Mouse (Mus musculus) G1E (cell line): Measurements from ENCODE around the gene Krt25. TPM values are rescaled to one million over a fixed set of nuclear protein-coding genes. Genes with fewer than 3 reads are reported as not detected.

ENCODE experiments used
- ATAC-seq: 2 replicates; pipeline ENCODE4 v1.8.0; 2016; ENCODE audit warnings: mild to moderate bottlenecking; ENCODE audit not compliant: insufficient number of reproducible peaks, poor library complexity, low FRiP score, severe bottlenecking; ENCODE audit errors: extremely low read depth
- DNase-seq: peaks from one replicate; pipeline ENCODE4 v3.0.0; 2012; ENCODE audit warnings: low spot score
- H3K27me3 ChIP-seq: 2 replicates; pipeline ENCODE4 v1.6.1; 2012; ENCODE audit warnings: mild to moderate bottlenecking, low read length, inconsistent platforms; ENCODE audit not compliant: insufficient read depth
- H3K36me3 ChIP-seq: replicated peaks from 2 replicates; pipeline ENCODE3; 2012; ENCODE audit warnings: mild to moderate bottlenecking, inconsistent platforms
- H3K4me1 ChIP-seq: 2 replicates; pipeline ENCODE4 v1.6.1; 2012; ENCODE audit warnings: low read depth, low read length, inconsistent platforms, mixed read lengths; ENCODE audit not compliant: insufficient read depth
- H3K4me3 ChIP-seq: 2 replicates; pipeline ENCODE4 v1.5.1; 2012; ENCODE audit warnings: low read depth, mild to moderate bottlenecking, inconsistent platforms, low read length, moderate library complexity, mixed read lengths
- H3K9me3 ChIP-seq: replicated peaks from 2 replicates; pipeline ENCODE4 v1.6.1; 2012; ENCODE audit warnings: inconsistent platforms
- CTCF ChIP-seq: IDR thresholded peaks from 2 replicates; pipeline ENCODE4 v1.5.1; 2012; ENCODE audit warnings: low read depth, low read length, inconsistent platforms, mixed read lengths
- GATA1 ChIP-seq: IDR thresholded peaks from 2 replicates; pipeline ENCODE4 v1.6.1; 2012; ENCODE audit warnings: borderline replicate concordance, low read length, inconsistent platforms, mixed read lengths
- GATA2 ChIP-seq: IDR thresholded peaks from 2 replicates; pipeline ENCODE4 v1.6.1; 2012; ENCODE audit warnings: low read depth, low read length, inconsistent platforms, borderline replicate concordance
- POLR2AphosphoS5 ChIP-seq: IDR thresholded peaks from 2 replicates; pipeline ENCODE4 v1.6.1; 2012; ENCODE audit warnings: low read depth, low read length, inconsistent platforms; ENCODE audit not compliant: insufficient replicate concordance
- TAL1 ChIP-seq: conservative IDR thresholded peaks from 2 replicates; pipeline ENCODE4 v1.6.1; 2012; ENCODE audit warnings: low read depth, low read length, inconsistent platforms, mixed read lengths
- polyA plus RNA-seq: library from polyadenylated mRNA; stranded (reverse); fragments of >175 nt; gene quantifications from 2 replicates; pipeline ENCODE4 v1.2.3, GENCODE M21; 2012
- total RNA-seq, 2 experiments: library from RNA; stranded (forward) in 1 of 2; stranded (reverse) in 1 of 2; fragments of 200-1000 nt in 1 of 2; fragments of >200 nt in 1 of 2; fragmentation: Nextera tagmentation in 1 of 2; gene quantifications; 2 replicates each; pipeline ENCODE4 v1.2.3; 2014 to 2017

The Krt25 gene
- total and polyA plus RNA-seq, 3 experiments = not detected

DNA sequence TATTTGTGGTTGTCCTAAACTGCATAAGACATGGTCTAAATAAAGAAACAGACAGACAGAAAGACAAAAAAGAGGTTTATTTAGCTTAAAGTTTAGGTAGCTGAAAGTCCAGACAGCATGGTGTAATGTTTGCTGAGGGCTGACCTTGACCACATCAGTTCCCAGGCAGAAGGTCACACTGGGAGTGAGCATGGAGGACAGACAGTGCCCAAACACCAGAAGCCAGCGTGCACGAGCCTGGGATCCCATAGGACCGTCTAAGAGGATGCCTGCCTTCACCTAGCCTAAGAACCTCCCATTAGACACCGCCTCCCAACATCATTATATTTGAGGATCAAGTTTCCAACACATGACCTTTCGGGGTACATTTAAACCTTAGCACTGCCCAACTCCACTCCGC is 47.1 kb downstream of the Krt25 start:
- H3K36me3 ChIP-seq = no peaks in the 10 kb centered on the region
- H3K27me3 ChIP-seq = peaks cover 10% of the 10 kb centered on the region; the same call in 1 of the 2 replicates
- DNase-seq = no peak
- H3K4me3 ChIP-seq = no peak overlapping the region
- TF ChIP-seq GATA2 (no peak), POLR2AphosphoS5 (no peak), CTCF (no peak), GATA1 (no peak), TAL1 (no peak)
- no peaks in the 10 kb centered on the region for H3K9me3 ChIP-seq
- no peaks in the 10 kb centered on the region for H3K4me1 ChIP-seq
- ATAC-seq = no peak

GRCm38 (mm10) chr11:99272721-99273120 is 50.0 kb downstream of the Krt25 start:
- DNase-seq (no peak), ATAC-seq (no peak)
- Histone ChIP-seq H3K4me3 (no peak overlapping the region), H3K27me3 (peaks cover 10% of the 10 kb centered on the region; the same call in 1 of the 2 replicates), H3K36me3 (no peaks in the 10 kb centered on the region), H3K4me1 (no peaks in the 10 kb centered on the region), H3K9me3 (no peaks in the 10 kb centered on the region)
- TF ChIP-seq POLR2AphosphoS5 (no peak), GATA1 (no peak), CTCF (no peak), TAL1 (no peak), GATA2 (no peak)

GRCm38 (mm10) chr11:99269192-99269591 is 53.6 kb downstream of the Krt25 start:
- no peaks in the 10 kb centered on the region for H3K4me1 ChIP-seq
- ATAC-seq (no peak), DNase-seq (no peak)
- H3K4me3 ChIP-seq = no peak overlapping the region
- H3K27me3 ChIP-seq = peaks cover 10% of the 10 kb centered on the region
- TF ChIP-seq POLR2AphosphoS5 (no peak), CTCF (no peak), GATA2 (no peak), TAL1 (no peak), GATA1 (no peak)
- H3K9me3 ChIP-seq = no peaks in the 10 kb centered on the region
- no peaks in the 10 kb centered on the region for H3K36me3 ChIP-seq

DNA sequence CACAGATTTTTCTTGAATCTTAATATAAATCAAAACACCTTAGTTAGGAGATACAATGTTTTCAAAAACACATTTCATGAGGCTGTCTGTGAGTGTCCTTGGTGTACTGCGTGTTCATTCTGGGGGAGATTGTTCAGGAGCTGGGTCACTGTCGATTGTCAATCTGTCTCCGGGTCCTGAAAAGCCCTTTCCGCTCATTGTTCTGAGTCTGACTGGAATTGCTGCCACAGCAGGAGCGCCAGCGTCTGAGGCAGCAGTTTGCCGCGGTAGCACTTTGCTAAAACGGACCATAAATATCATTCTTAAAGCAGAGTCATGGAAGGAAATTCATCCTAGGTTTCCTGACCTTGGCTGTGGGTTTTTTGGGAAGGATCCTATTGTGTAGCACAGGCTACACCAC is 57.0 kb downstream of the Krt25 start:
- Histone ChIP-seq H3K27me3 (peaks cover 5% of the 10 kb centered on the region), H3K4me3 (no peak overlapping the region), H3K9me3 (no peaks in the 10 kb centered on the region), H3K36me3 (no peaks in the 10 kb centered on the region), H3K4me1 (no peaks in the 10 kb centered on the region)
- DNase-seq = no peak
- TF ChIP-seq CTCF = no peak
- TF ChIP-seq GATA2 = no peak
- TF ChIP-seq GATA1 = no peak
- no peak for TF ChIP-seq TAL1
- TF ChIP-seq POLR2AphosphoS5 = no peak
- ATAC-seq = no peak

Other genes starting within 250 kb of the Krt25 start
- not detected in 2 replicates for gene Tns4, start 233.6 kb downstream of the Krt25 start, total RNA-seq (2014; fragmentation: Nextera tagmentation)
- gene Tns4, start 233.6 kb downstream of the Krt25 start, total RNA-seq (2017) = 1.4 TPM in 2 replicates
- gene Tns4, start 233.6 kb downstream of the Krt25 start, polyA plus RNA-seq = 0.02 and 0.22 TPM in 2 replicates
- gene Ccr7, start 167.9 kb downstream of the Krt25 start, total RNA-seq (2014; fragmentation: Nextera tagmentation) = not detected in 2 replicates
- 0.11 TPM in 1 of 2 replicates, not detected in the other for gene Ccr7, start 167.9 kb downstream of the Krt25 start, total RNA-seq (2017)
- gene Ccr7, start 167.9 kb downstream of the Krt25 start, polyA plus RNA-seq = not detected in 2 replicates
- 168 and 175 TPM in 2 replicates for gene Smarce1, start 91.9 kb downstream of the Krt25 start, total RNA-seq (2014; fragmentation: Nextera tagmentation)
- 144 and 160 TPM in 2 replicates for gene Smarce1, start 91.9 kb downstream of the Krt25 start, total RNA-seq (2017)
- gene Smarce1, start 91.9 kb downstream of the Krt25 start, polyA plus RNA-seq = 373 and 391 TPM in 2 replicates
- gene Krt222, start 78.9 kb downstream of the Krt25 start, total RNA-seq (2014; fragmentation: Nextera tagmentation) = not detected in 2 replicates
- gene Krt222, start 78.9 kb downstream of the Krt25 start, total RNA-seq (2017) = 0.05 and 0.17 TPM in 2 replicates
- gene Krt222, start 78.9 kb downstream of the Krt25 start, polyA plus RNA-seq = not detected in 2 replicates
- not detected in 2 replicates for gene Krt24, start 37.7 kb downstream of the Krt25 start, total RNA-seq (2014; fragmentation: Nextera tagmentation)
- not detected in 2 replicates for gene Krt24, start 37.7 kb downstream of the Krt25 start, total RNA-seq (2017)
- not detected in 2 replicates for gene Krt24, start 37.7 kb downstream of the Krt25 start, polyA plus RNA-seq
- not detected in 2 replicates for gene Krt26, start 15.0 kb upstream of the Krt25 start, total RNA-seq (2014; fragmentation: Nextera tagmentation)
- 0.06 and 0.11 TPM in 2 replicates for gene Krt26, start 15.0 kb upstream of the Krt25 start, total RNA-seq (2017)
- gene Krt26, start 15.0 kb upstream of the Krt25 start, polyA plus RNA-seq = not detected in 2 replicates
- not detected in 2 replicates for gene Krt27, start 28.2 kb upstream of the Krt25 start, total RNA-seq (2014; fragmentation: Nextera tagmentation)
- not detected in 2 replicates for gene Krt27, start 28.2 kb upstream of the Krt25 start, total RNA-seq (2017)
- not detected in 2 replicates for gene Krt27, start 28.2 kb upstream of the Krt25 start, polyA plus RNA-seq
- not detected in 2 replicates for gene Krt28, start 52.0 kb upstream of the Krt25 start, total RNA-seq (2014; fragmentation: Nextera tagmentation)
- gene Krt28, start 52.0 kb upstream of the Krt25 start, total RNA-seq (2017) = 0.11 TPM in 1 of 2 replicates, not detected in the other
- not detected in 2 replicates for gene Krt28, start 52.0 kb upstream of the Krt25 start, polyA plus RNA-seq
- 5.6 and 8.6 TPM in 2 replicates for gene Krt10, start 66.4 kb upstream of the Krt25 start, total RNA-seq (2014; fragmentation: Nextera tagmentation)
- 1.7 and 2.0 TPM in 2 replicates for gene Krt10, start 66.4 kb upstream of the Krt25 start, total RNA-seq (2017)
- gene Krt10, start 66.4 kb upstream of the Krt25 start, polyA plus RNA-seq = 8.5 and 12.5 TPM in 2 replicates
- not detected in 2 replicates for gene Krt12, start 99.3 kb upstream of the Krt25 start, total RNA-seq (2014; fragmentation: Nextera tagmentation)
- 0.06 TPM in 1 of 2 replicates, not detected in the other for gene Krt12, start 99.3 kb upstream of the Krt25 start, total RNA-seq (2017)
- not detected in 2 replicates for gene Krt12, start 99.3 kb upstream of the Krt25 start, polyA plus RNA-seq
- gene Krt20, start 115.2 kb upstream of the Krt25 start, total RNA-seq (2014; fragmentation: Nextera tagmentation) = not detected in 2 replicates
- gene Krt20, start 115.2 kb upstream of the Krt25 start, total RNA-seq (2017) = not detected in 2 replicates
- not detected in 2 replicates for gene Krt20, start 115.2 kb upstream of the Krt25 start, polyA plus RNA-seq
- not detected in 2 replicates for gene Krt23, start 170.2 kb upstream of the Krt25 start, total RNA-seq (2014; fragmentation: Nextera tagmentation)
- gene Krt23, start 170.2 kb upstream of the Krt25 start, total RNA-seq (2017) = not detected in 2 replicates
- gene Krt23, start 170.2 kb upstream of the Krt25 start, polyA plus RNA-seq = not detected in 2 replicates
- not detected in 2 replicates for gene Krt39, start 198.4 kb upstream of the Krt25 start, total RNA-seq (2014; fragmentation: Nextera tagmentation)
- 0.05 TPM in 1 of 2 replicates, not detected in the other for gene Krt39, start 198.4 kb upstream of the Krt25 start, total RNA-seq (2017)
- not detected in 2 replicates for gene Krt39, start 198.4 kb upstream of the Krt25 start, polyA plus RNA-seq
- not detected in 2 replicates for gene Krt40, start 220.2 kb upstream of the Krt25 start, total RNA-seq (2014; fragmentation: Nextera tagmentation)
- gene Krt40, start 220.2 kb upstream of the Krt25 start, total RNA-seq (2017) = 0.16 TPM in 1 of 2 replicates, not detected in the other
- gene Krt40, start 220.2 kb upstream of the Krt25 start, polyA plus RNA-seq = not detected in 2 replicates
- not detected in 2 replicates for gene Krtap3-3, start 227.9 kb upstream of the Krt25 start, total RNA-seq (2014; fragmentation: Nextera tagmentation)
- not detected in 2 replicates for gene Krtap3-3, start 227.9 kb upstream of the Krt25 start, total RNA-seq (2017)
- not detected in 2 replicates for gene Krtap3-3, start 227.9 kb upstream of the Krt25 start, polyA plus RNA-seq
- not detected in 2 replicates for gene Krtap3-2, start 233.9 kb upstream of the Krt25 start, total RNA-seq (2014; fragmentation: Nextera tagmentation)
- 0.16 and 0.23 TPM in 2 replicates for gene Krtap3-2, start 233.9 kb upstream of the Krt25 start, total RNA-seq (2017)
- gene Krtap3-2, start 233.9 kb upstream of the Krt25 start, polyA plus RNA-seq = not detected in 2 replicates
- gene Gm11939, start 236.5 kb upstream of the Krt25 start, total RNA-seq (2014; fragmentation: Nextera tagmentation) = not detected in 2 replicates
- gene Gm11939, start 236.5 kb upstream of the Krt25 start, total RNA-seq (2017) = not detected in 2 replicates
- gene Gm11939, start 236.5 kb upstream of the Krt25 start, polyA plus RNA-seq = not detected in 2 replicates
- gene Krtap3-1, start 243.7 kb upstream of the Krt25 start, total RNA-seq (2014; fragmentation: Nextera tagmentation) = not detected in 2 replicates
- gene Krtap3-1, start 243.7 kb upstream of the Krt25 start, total RNA-seq (2017) = not detected in 2 replicates
- gene Krtap3-1, start 243.7 kb upstream of the Krt25 start, polyA plus RNA-seq = not detected in 2 replicates